Mouse (Mus musculus): ENCODE data around the gene Nck1.

DNA sequence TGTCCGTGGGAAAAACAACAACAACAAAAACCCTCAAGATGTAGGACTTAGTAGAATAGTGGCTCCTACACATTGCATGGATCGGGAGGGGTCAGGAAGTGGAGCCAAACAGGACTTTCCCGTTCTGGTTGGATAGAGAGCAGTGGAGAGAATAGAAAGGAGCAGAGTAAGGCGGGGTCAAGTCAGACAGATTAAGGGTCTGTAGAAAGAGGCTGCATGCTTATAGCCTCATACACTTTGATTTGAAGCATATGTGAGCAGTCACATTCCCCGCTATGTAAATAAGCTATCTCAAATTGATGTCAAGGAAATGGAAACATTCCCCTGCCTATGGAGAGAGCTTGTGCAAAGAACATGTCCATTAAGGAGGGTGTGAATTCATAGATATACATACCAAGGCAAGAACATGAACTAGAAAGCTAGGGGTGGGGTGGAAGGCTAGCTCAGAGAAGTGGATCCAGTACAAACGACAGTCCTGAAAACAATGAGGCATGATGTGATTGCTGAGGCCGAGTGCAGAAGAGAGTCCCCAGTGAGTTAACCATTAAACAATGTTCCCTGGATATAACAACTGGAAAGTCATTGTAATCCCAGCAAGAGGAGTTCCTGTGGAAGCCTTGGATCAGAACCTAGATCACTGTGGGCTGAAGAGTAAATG, 57.7 kb downstream of the Nck1 start:
- TF ChIP-seq CTCF (IDR thresholded peaks at IDR 0.05; ENCODE audit: insufficient read depth, low read depth, low read length), result no peak
- TF ChIP-seq POLR2A (IDR thresholded peaks at IDR 0.05; ENCODE audit: insufficient read depth, low read depth, low read length), result no peak
